17 mouse cellular contexts compared by ENCODE assay signal in genomic region chr16:45956390-45956950, GRCm38 (mm10). TPM values are rescaled to one million over a fixed set of nuclear protein-coding genes. Genes with fewer than 3 reads are reported as not detected.
"Had no signal": no experiment of that assay in that cellular context is flagged by ENCODE, and none has a peak within 500 bp of the region (broad histone marks: within the 10 kb centered on the region; RNA-seq: fewer than 3 reads in every experiment).

No protein-coding gene starts in this region.

- H3K9ac ChIP-seq: lung, embryonic 14.5 days; midbrain, embryonic 12.5 days; neural tube, embryonic 12.5 days; stomach, embryonic 15.5 days had no signal

- DNase-seq: lung, adult 18-20 months; lung, embryonic 14.5 days; lung, postnatal 10 days; lung, postnatal 4 days; midbrain, embryonic 14.5 days; right cerebral cortex, postnatal 14 days; thymus, adult 2 months; thymus, postnatal 25 days; thymus, postnatal 4 days had no signal

- H3K9me3 ChIP-seq: midbrain, embryonic 10.5 days; midbrain, embryonic 12.5 days; neural tube, embryonic 12.5 days; stomach, embryonic 15.5 days had no signal

- ATAC-seq: midbrain, embryonic 16.5 days had no signal

- H3K27me3 ChIP-seq: midbrain, embryonic 12.5 days; neural tube, embryonic 12.5 days; stomach, embryonic 15.5 days had no signal

- H3K4me3 ChIP-seq: midbrain, embryonic 10.5 days; midbrain, embryonic 12.5 days; neural tube, embryonic 12.5 days; stomach, embryonic 15.5 days had no signal

- H3K36me3 ChIP-seq: midbrain, embryonic 10.5 days; midbrain, embryonic 12.5 days; neural tube, embryonic 12.5 days; stomach, embryonic 15.5 days had no signal

- H3K4me1 ChIP-seq: midbrain, embryonic 10.5 days; midbrain, embryonic 12.5 days; neural tube, embryonic 12.5 days; stomach, embryonic 15.5 days had no signal

- H3K4me2 ChIP-seq: lung, embryonic 14.5 days; midbrain, embryonic 12.5 days; neural tube, embryonic 12.5 days; stomach, embryonic 15.5 days had no signal

- H3K27ac ChIP-seq: midbrain, embryonic 10.5 days; midbrain, embryonic 12.5 days; neural tube, embryonic 12.5 days; stomach, embryonic 15.5 days; stomach, postnatal 0 days had no signal

RNA-seq across cellular contexts. Expression of gene Phldb2, which starts 3.1 kb away (rescaled TPM):
- total RNA-seq: megakaryocyte-erythroid progenitor cell, adult 5-6 weeks; neutrophil, adult 5-6 weeks had no signal
